8 mouse cellular contexts compared by ENCODE assay signal in genomic region chr2:90745053-90745678, GRCm38 (mm10). TPM values are rescaled to one million over a fixed set of nuclear protein-coding genes. Genes with fewer than 3 reads are reported as not detected.
DNase-seq lines count a peak whose midpoint lies in the region; ATAC-seq lines count a peak whose summit lies in the region.

Gene Fnbp4, plus strand, starts transcription at chr2:90745370.

- peaks cover 12% of the 10 kb centered on the region for H3K4me1 ChIP-seq in lung, embryonic 16.5 days (replicated peaks; ENCODE audit: control insufficient read depth, insufficient read depth, low read length)

- H3K9ac ChIP-seq in lung, embryonic 16.5 days (ENCODE audit: low read length): peak within 1 kb of the TSS; percentile 99

- H3K27ac ChIP-seq in lung, embryonic 16.5 days (ENCODE audit: low read length): peak within 1 kb of the TSS; percentile 97

- ATAC-seq in hematopoietic stem cell, adult 5-6 weeks (replicated peaks in 1 of 2; ENCODE audit: insufficient read depth in 1 of 2, low FRiP score in 2 of 2, low TSS enrichment in 1 of 2, low read depth in 1 of 2, poor library complexity in 2 of 2, severe bottlenecking in 2 of 2): peak; percentile 98 to 99
- ATAC-seq in lung, embryonic 16.5 days (ENCODE audit: low read depth): peak; percentile 99

- H3K4me3 ChIP-seq in lung, embryonic 16.5 days (ENCODE audit: low read length): peak within 1 kb of the TSS; percentile 99

- peak within 1 kb of the TSS; percentile 61 for H3K4me2 ChIP-seq in lung, embryonic 16.5 days (ENCODE audit: low read depth, low read length)

- peaks cover 11% of the 10 kb centered on the region for H3K36me3 ChIP-seq in lung, embryonic 16.5 days (ENCODE audit: control insufficient read depth, insufficient read depth, low read length)

- peak; percentile 98 for DNase-seq in MEL-GATA-1-ER (ENCODE audit: extremely low read depth, low read depth)
- peak; percentile 98 for DNase-seq in cerebellum, adult 8-10 months
- DNase-seq in forelimb bud, embryonic 11.5 days (ENCODE audit: low read depth, low spot score): peak; percentile 99
- DNase-seq in layer of hippocampus, adult 9-10 months (ENCODE audit: low spot score): peak; percentile 98
- DNase-seq in ovary, postnatal 10 days (ENCODE audit: low spot score): peak; percentile 85
- DNase-seq in thymus, postnatal 10 days (ENCODE audit: low spot score in 2 of 2): peak; percentile 95 to 97

- WGBS in lung, embryonic 16.5 days: under 1% methylated on average over 44 of the region's 44 CpGs

- H3K27me3 ChIP-seq in lung, embryonic 16.5 days (ENCODE audit: control insufficient read depth, insufficient read depth, low read depth, low read length): no peaks in the 10 kb centered on the region

- H3K9me3 ChIP-seq in lung, embryonic 16.5 days (ENCODE audit: control insufficient read depth, low read length): no peaks in the 10 kb centered on the region

RNA-seq across cellular contexts. Expression of gene Fnbp4, which starts in this region (rescaled TPM):
- total RNA-seq in hematopoietic stem cell, adult 5-6 weeks (2017): 226 and 232 TPM in 2 replicates
- polyA plus RNA-seq in lung, embryonic 16.5 days (2015; fragmentation: Nextera tagmentation; extraction: Ambion mirVana): 85.7 and 88.5 TPM in 2 replicates

Comparison
In these comparisons a context has a peak if more than half of its experiments do, and no peak if none do; other contexts are left out.
1. Peak in every context shown above with its lines: DNase-seq, ATAC-seq, H3K4me3 ChIP-seq and H3K27ac ChIP-seq.